Mouse (Mus musculus) cortical plate, adult 2 months (tissue): Measurements from ENCODE around the gene Smo. TPM values are rescaled to one million over a fixed set of nuclear protein-coding genes. Genes with fewer than 3 reads are reported as not detected.
A peak's percentile ranks its signal among the peaks of the same experiment; 100 is the strongest.
"Not testable (repeated sequence)": the region's sequence is repeated elsewhere in the genome, so short reads cannot be mapped to it uniquely, and the experiment has no call there.

Experiments
- H3K27ac ChIP-seq: fragments of 200-500 bp; 2 replicates; pipeline ENCODE4 v1.5.1; 2012; ENCODE audit warnings: low read length, control low read depth, inconsistent platforms; ENCODE audit not compliant: insufficient read depth
- H3K4me1 ChIP-seq: fragments of 200-500 bp; 2 replicates; pipeline ENCODE4 v1.6.1; 2011; ENCODE audit warnings: low read length; ENCODE audit not compliant: control insufficient read depth, insufficient read depth
- H3K4me3 ChIP-seq: fragments of 200-500 bp; 2 replicates; pipeline ENCODE4 v1.5.1; 2011; ENCODE audit warnings: mild to moderate bottlenecking, low read length, control low read depth; ENCODE audit not compliant: insufficient read depth
- CTCF ChIP-seq: fragments of 200-500 bp; IDR thresholded peaks from 2 replicates; pipeline ENCODE4 v1.5.1; 2011; ENCODE audit warnings: mild to moderate bottlenecking, control low read depth, low read length; ENCODE audit not compliant: insufficient read depth; ENCODE audit errors: extremely low read depth
- POLR2A ChIP-seq: fragments of 200-500 bp; IDR thresholded peaks from 2 replicates; pipeline ENCODE4 v1.6.1; 2011; ENCODE audit warnings: mild to moderate bottlenecking, low read length, control low read depth; ENCODE audit not compliant: insufficient read depth; ENCODE audit errors: extremely low read depth
- polyA plus RNA-seq: library from polyadenylated mRNA; depleted of rRNA; stranded (reverse); fragments of >200 nt; gene quantifications from 2 replicates; pipeline ENCODE4 v1.2.3, GENCODE M21; 2012

Smo gene
- polyA plus RNA-seq, 1 experiment, result 9.6 TPM

- H3K4me1 ChIP-seq, result peaks cover 7% of the 10 kb centered on the region
- no peak for TF ChIP-seq POLR2A
- H3K27ac ChIP-seq, result 0 out of 2 replicates have a peak overlapping the region, but pooled peaks have one; percentile 30
- no peak overlapping the region for H3K4me3 ChIP-seq
These were observed 16.3 kb downstream of the Smo start for GRCm38 (mm10) chr6:29751466-29752152.

GRCm38 (mm10) chr6:29753336-29753735, 18.0 kb downstream of the Smo start:
- no peak overlapping the region for H3K4me3 ChIP-seq
- no peak overlapping the region for H3K27ac ChIP-seq
- no peak for TF ChIP-seq POLR2A
- no peak for TF ChIP-seq CTCF
- peaks cover 7% of the 10 kb centered on the region for H3K4me1 ChIP-seq

GRCm38 (mm10) chr6:29756001-29756400, 20.7 kb downstream of the Smo start:
- Histone ChIP-seq H3K4me3 (no peak overlapping the region), H3K4me1 (peaks cover 7% of the 10 kb centered on the region), H3K27ac (no peak overlapping the region)
- TF ChIP-seq POLR2A (no peak), CTCF (no peak)

GRCm38 (mm10) chr6:29756476-29756875, 21.2 kb downstream of the Smo start:
- Histone ChIP-seq H3K4me3 (no peak overlapping the region), H3K27ac (no peak overlapping the region), H3K4me1 (peaks cover 5% of the 10 kb centered on the region)
- no peak for TF ChIP-seq CTCF
- no peak for TF ChIP-seq POLR2A

DNA sequence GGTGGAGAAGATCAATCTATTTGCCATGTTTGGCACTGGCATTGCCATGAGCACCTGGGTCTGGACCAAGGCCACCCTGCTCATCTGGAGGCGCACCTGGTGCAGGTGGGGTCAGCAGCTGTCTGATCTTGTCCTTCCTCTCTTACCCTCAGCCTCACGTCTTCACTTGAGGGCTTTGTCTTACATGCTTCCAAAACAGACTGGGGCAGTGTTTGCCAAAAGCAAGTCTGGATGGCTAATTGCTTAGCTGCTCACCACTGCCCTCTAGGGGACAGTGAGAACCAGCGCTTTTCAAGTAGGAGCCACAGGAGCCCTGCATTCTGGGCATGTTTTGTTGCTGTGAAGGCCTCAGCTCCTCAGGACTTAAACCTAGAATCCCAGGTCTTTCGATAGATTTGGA, 23.1 kb downstream of the Smo start:
- Histone ChIP-seq H3K27ac (no peak overlapping the region), H3K4me1 (no peaks in the 10 kb centered on the region), H3K4me3 (no peak overlapping the region)
- TF ChIP-seq CTCF (peak; percentile 94), POLR2A (no peak)

- TF ChIP-seq POLR2A (no peak), CTCF (no peak)
- H3K4me3 ChIP-seq, result no peak overlapping the region
- no peak overlapping the region for H3K27ac ChIP-seq
- no peaks in the 10 kb centered on the region for H3K4me1 ChIP-seq
These were observed 23.8 kb downstream of the Smo start for GRCm38 (mm10) chr6:29759012-29759679.

DNA sequence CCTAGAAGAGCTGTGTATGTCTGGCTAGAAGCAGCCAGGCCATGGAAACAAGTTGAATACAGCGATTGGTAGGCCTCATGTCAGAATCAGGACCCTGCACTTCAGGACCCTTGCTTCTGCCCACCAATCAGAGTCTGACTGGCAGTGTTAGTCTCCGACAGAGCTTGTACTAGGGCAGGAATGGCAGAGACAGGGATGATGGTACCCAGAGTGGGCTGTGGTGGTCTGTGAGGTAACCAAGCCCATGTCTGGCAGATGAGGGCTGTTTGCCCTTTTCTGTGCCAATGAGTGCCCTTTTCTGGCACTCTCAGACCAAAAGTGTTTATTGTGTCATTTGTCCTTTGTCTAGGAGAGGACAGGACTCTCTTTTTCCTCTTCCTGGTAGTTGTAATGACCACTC, 25.1 kb downstream of the Smo start:
- H3K4me1 ChIP-seq, H3K27ac ChIP-seq, H3K4me3 ChIP-seq: not testable (repeated sequence)

- Histone ChIP-seq H3K4me3 (no peak overlapping the region), H3K27ac (no peak overlapping the region), H3K4me1 (no peaks in the 10 kb centered on the region)
- TF ChIP-seq CTCF (no peak), POLR2A (no peak)
These were observed 26.0 kb downstream of the Smo start for GRCm38 (mm10) chr6:29761282-29761681.

DNA sequence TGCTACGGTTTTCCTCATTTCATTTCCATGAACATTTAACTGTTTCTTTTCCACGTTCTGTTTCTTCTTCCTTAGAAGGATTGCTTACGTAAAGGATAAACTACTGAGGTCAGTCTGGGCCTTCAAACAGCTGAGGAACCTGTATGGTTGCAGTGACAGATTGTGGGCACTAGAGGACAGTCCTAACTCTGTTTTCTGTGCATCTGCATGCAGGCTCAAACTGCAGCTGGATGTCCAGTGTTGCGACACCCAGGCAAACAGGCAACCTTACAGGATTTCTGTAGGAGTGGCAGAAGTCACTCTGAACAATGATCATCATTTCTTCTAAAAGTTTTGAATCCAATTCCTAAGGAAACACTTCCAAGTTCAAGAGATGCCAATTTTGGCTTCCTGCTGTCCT, 27.2 kb downstream of the Smo start:
- peak; percentile 78 for TF ChIP-seq CTCF
- TF ChIP-seq POLR2A, result no peak
- no peak overlapping the region for H3K27ac ChIP-seq

DNA sequence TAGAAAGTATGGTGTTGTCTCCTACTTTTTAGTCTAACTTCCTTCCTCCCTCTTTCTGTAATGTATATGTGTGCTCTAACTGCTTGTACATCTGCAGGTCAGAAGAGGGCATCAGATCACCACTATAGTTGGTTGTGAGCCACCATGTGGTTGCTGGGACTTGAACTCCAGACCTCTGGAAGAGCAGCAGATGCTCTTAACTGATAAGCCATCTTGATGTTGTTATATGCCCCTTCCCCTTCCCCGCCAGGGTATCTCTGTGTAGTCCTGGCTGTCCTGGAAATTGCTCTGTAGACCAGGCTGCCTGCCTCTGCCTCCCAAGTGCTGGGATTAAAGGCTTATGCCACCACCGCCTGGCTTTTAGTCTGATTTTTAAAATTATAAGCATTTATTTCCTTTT, 31.6 kb downstream of the Smo start:
- H3K4me1 ChIP-seq, result peaks cover 6% of the 10 kb centered on the region
- no peak overlapping the region for H3K4me3 ChIP-seq
- TF ChIP-seq POLR2A, result no peak
- TF ChIP-seq CTCF, result no peak
- no peak overlapping the region for H3K27ac ChIP-seq

More for the DNA sequence above, 27.2 kb downstream of the Smo start:
- Histone ChIP-seq H3K4me1 (no peaks in the 10 kb centered on the region), H3K4me3 (no peak overlapping the region)
